Mouse (Mus musculus) stomach, postnatal 0 days (tissue): ENCODE results near the gene Dok1. TPM values are rescaled to one million over a fixed set of nuclear protein-coding genes. Genes with fewer than 3 reads are reported as not detected.

ENCODE experiments used
- ATAC-seq: fragments of 200-750 bp; cut with Nextera tagmentation; 2 replicates; pipeline ENCODE4 v1.8.0; 2017; ENCODE audit not compliant: low FRiP score, low TSS enrichment
- DNase-seq: peaks from one replicate; pipeline ENCODE4 v3.0.0-alpha.2; 2016; ENCODE audit warnings: low spot score
- H3K27ac ChIP-seq: fragments of 300-500 bp; sonication (generic); replicated peaks from 2 replicates; pipeline ENCODE4 v1.5.1; 2014; ENCODE audit warnings: mild to moderate bottlenecking, control low read depth
- H3K27me3 ChIP-seq: fragments of 300-500 bp; sonication (generic); 2 replicates; pipeline ENCODE4 v1.6.1; 2014; ENCODE audit warnings: low read length; ENCODE audit not compliant: control insufficient read depth, insufficient read depth
- H3K36me3 ChIP-seq: fragments of 300-500 bp; sonication (generic); 2 replicates; pipeline ENCODE4 v1.6.1; 2014; ENCODE audit warnings: low read length, mixed read lengths; ENCODE audit not compliant: control insufficient read depth, insufficient read depth
- H3K4me1 ChIP-seq: fragments of 300-500 bp; sonication (generic); replicated peaks from 2 replicates; pipeline ENCODE4 v1.6.1; 2014; ENCODE audit warnings: antibody characterized with exemption; ENCODE audit not compliant: control insufficient read depth, insufficient read depth
- H3K4me2 ChIP-seq: fragments of 300-500 bp; sonication (generic); replicated peaks from 2 replicates; pipeline ENCODE4 v1.6.1; 2014; ENCODE audit warnings: low read depth, mild to moderate bottlenecking, control low read depth, moderate library complexity
- H3K4me3 ChIP-seq: fragments of 300-500 bp; sonication (generic); 2 replicates; pipeline ENCODE4 v1.5.1; 2014; ENCODE audit warnings: low read depth, low read length, control low read depth
- H3K9ac ChIP-seq: fragments of 300-500 bp; sonication (generic); 2 replicates; pipeline ENCODE4 v1.6.1; 2014; ENCODE audit warnings: mild to moderate bottlenecking, low read length, control low read depth, mixed read lengths
- H3K9me3 ChIP-seq: fragments of 300-500 bp; sonication (generic); 2 replicates; pipeline ENCODE4 v1.6.1; 2016; ENCODE audit warnings: low read length; ENCODE audit not compliant: control insufficient read depth
- CTCF ChIP-seq: IDR thresholded peaks from 2 replicates; pipeline ENCODE4 v1.5.1; 2016; ENCODE audit warnings: antibody characterized with exemption, low read depth, mild to moderate bottlenecking, moderate library complexity
- EP300 ChIP-seq: optimal IDR thresholded peaks from 2 replicates; pipeline ENCODE3; 2016; ENCODE audit warnings: antibody characterized with exemption
- WGBS: fragments of 180-500 bp; shearing (Covaris S2); extraction: QIAGEN DNeasy Blood & Tissue Kit; methylation state at CpG from one replicate; pipeline ENCODE4 v1.1.7; 2014; 5-methylcytosine and 5-hydroxymethylcytosine counted together
- polyA plus RNA-seq: library from polyadenylated mRNA; unstranded; fragments of >200 nt; fragmentation: Nextera tagmentation; extraction: Ambion mirVana; gene quantifications from 2 replicates; pipeline ENCODE4 v1.2.1, GENCODE M21; 2015

The Dok1 gene
- polyA plus RNA-seq, result 8.3 TPM in 2 replicates

DNA sequence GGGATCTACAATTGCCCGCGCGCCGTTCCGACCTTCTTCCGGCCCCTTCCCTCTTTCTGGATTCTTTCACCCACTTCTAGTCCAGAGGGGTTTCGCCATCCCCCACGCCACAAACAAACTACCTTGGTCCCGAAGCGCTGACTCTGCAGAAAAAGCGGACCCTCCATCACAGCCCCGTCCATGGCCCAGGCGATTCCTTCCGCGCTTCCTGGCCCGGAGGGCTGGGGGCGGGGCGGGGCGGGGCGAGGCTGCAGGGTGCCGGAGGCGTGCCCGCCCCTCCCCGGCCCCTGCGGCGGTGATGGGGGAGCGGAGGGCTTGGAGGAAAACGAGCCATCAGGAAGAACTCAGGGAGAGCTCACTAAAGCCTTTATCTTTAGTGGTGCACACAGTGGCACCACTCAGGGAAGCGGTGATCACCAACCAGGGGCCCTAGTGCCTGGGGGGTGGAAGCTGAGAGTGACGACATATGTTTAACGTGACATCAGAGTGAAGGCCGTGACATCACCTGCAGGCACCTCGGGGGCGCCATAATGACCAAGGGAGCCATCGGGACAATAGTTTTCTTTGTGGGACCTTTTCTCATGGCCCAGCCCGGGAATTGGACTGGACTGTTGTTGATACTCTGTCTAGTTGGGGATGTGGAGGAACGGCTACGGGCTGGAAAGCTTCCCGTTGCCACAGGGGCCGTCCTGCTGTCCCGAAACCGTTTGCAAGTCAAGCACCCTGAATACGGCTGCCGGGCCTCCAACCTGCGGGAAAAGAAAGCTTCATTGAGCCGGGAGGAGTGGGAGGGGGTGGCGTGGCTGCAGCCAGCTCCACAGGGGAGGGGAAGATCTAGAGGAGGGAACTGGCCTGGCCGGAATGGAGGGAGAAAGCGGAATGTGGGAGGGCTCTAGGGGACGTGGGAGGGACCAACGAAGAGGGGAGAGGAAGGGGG, at the start of gene Dok1, which contains the start of gene Loxl3:
Gene Dok1 (minus strand): TSS at position 223 of the 937 bp plus-strand sequence.
Gene Loxl3 (plus strand): TSS at position 925 of the 937 bp plus-strand sequence.
- Histone ChIP-seq H3K4me1 (no peaks in the 10 kb centered on the region), H3K9ac (peak within 1 kb of the TSS; percentile 68), H3K36me3 (no peaks in the 10 kb centered on the region), H3K27me3 (no peaks in the 10 kb centered on the region), H3K4me3 (peak within 1 kb of the TSS; percentile 65), H3K9me3 (no peaks in the 10 kb centered on the region), H3K4me2 (peak within 1 kb of the TSS; percentile 80), H3K27ac (peak within 1 kb of the TSS; percentile 82)
- WGBS, result under 1% methylated on average over 49 of the region's 51 CpGs
- ATAC-seq (peak; percentile 78), DNase-seq (peak; percentile 81)
- TF ChIP-seq EP300 (no peak), CTCF (no peak)

DNA sequence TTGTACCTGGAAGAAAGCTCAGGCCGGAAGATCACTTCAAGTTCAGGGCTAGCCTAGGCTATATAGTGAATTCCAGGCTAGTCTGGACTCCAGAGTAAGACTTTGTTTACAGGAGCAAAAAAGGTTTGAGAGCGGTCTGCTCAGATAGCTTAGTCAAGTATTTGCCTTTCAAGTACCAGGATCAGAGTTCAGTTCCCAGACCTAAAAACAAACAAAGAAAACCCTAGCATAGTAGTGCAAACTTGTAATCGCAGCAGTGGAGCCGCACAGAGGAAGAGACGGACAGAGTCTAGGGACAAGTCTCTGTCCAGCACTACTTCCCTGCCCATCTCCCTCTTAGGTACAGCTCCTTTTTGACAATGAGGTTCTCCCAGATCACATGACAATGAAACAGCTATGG, 46.9 kb upstream of the Dok1 start:
- 0 out of 2 replicates have a peak, but pooled peaks cover 3% of the 10 kb centered on the region for H3K36me3 ChIP-seq

DNA sequence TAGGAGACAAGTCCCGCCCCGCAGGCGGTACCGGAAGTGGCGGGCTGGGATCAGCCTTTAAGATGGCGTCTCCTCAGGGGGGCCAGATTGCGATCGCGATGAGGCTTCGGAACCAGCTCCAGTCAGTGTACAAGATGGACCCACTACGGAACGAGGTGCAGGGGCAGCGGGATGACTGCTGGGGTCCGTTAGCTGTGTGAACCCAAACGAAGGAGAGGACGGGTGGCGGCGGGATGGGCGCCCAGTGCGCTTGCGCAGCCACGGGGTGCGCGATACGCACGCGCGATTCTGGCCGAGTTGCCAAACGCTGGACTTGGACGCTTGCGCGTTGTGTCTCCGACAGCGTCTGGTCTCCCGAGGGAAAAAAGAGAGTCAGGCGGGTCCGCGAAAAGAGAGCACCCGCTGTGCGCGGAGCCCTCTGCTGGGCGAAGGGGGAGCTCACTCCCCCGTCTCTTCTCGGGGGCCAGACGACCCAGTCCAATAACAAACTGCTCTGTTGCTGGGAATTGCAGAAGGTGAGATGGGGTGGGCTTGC, 45.1 kb upstream of the Dok1 start:
- Histone ChIP-seq H3K4me3 (peak overlapping the region; percentile 77), H3K27ac (peak overlapping the region; percentile 83; the same call in 1 of the 2 replicates), H3K27me3 (peaks cover 6% of the 10 kb centered on the region; the same call in 1 of the 2 replicates), H3K9ac (peak overlapping the region; percentile 79), H3K9me3 (no peaks in the 10 kb centered on the region), H3K4me1 (no peaks in the 10 kb centered on the region), H3K4me2 (peak overlapping the region; percentile 98), H3K36me3 (0 out of 2 replicates have a peak, but pooled peaks cover 3% of the 10 kb centered on the region)
- ATAC-seq, result peak; percentile 91
- DNase-seq, result peak; percentile 98
- TF ChIP-seq CTCF (peak; percentile 78), EP300 (no peak)
- WGBS, result under 1% methylated on average over 46 of the region's 46 CpGs

More for the DNA sequence above, 46.9 kb upstream of the Dok1 start:
- TF ChIP-seq CTCF (no peak), EP300 (no peak)
- Histone ChIP-seq H3K4me3 (no peak overlapping the region), H3K27me3 (peaks cover 6% of the 10 kb centered on the region; the same call in 1 of the 2 replicates), H3K9me3 (no peaks in the 10 kb centered on the region), H3K9ac (no peak overlapping the region), H3K4me2 (no peak overlapping the region), H3K27ac (no peak overlapping the region), H3K4me1 (no peaks in the 10 kb centered on the region)
- WGBS, result 71% methylated on average over 5 of the region's 5 CpGs
- no peak for ATAC-seq
- no peak for DNase-seq

DNA sequence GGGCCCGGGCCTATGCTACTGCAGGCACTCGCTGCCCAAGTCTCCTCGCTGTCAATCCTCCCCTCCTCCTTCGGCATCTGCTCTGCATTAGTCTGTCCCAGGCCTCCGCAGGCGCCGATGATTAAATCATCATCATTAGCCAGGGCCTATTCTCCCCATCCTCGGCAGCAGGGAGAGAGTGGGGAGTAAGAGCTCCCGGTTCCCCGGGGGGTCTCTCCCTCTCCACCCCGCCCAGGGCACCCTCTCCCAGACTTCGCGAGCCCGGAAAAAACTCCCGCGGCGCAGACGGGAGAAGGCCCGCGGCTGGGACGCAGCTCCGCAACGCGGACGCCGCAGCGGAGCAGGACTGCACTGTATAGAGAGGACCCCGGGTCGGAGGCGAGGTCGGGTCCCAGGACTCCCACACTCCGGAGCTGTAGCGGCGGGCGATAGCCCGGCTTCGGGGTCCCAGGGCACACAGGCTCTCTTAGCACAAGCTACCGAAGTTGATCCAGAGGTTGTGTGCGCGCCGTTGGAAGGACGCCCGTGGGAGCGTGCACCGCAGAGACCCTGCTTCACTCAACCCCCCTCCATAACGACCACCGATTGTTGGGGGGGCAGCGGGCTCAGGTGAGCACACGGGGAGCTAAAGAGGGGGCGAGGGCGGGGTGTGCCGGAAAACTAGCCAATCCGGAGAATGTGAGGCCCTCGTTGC, 44.5 kb upstream of the Dok1 start, which contains the start of gene Pcgf1:
Gene Pcgf1 (plus strand): TSS at position 240 of the 694 bp plus-strand sequence.
- Histone ChIP-seq H3K36me3 (0 out of 2 replicates have a peak, but pooled peaks cover 3% of the 10 kb centered on the region), H3K27ac (peak within 1 kb of the TSS; percentile 83; the same call in 1 of the 2 replicates), H3K9me3 (no peaks in the 10 kb centered on the region), H3K27me3 (peaks cover 6% of the 10 kb centered on the region; the same call in 1 of the 2 replicates), H3K9ac (peak within 1 kb of the TSS; percentile 79), H3K4me1 (no peaks in the 10 kb centered on the region), H3K4me2 (peak within 1 kb of the TSS; percentile 98), H3K4me3 (peak within 1 kb of the TSS; percentile 77)
- peak; percentile 51 for ATAC-seq
- TF ChIP-seq CTCF, result no peak
- no peak for TF ChIP-seq EP300
- peak; percentile 58 for DNase-seq
- under 1% methylated on average over 54 of the region's 54 CpGs for WGBS

DNA sequence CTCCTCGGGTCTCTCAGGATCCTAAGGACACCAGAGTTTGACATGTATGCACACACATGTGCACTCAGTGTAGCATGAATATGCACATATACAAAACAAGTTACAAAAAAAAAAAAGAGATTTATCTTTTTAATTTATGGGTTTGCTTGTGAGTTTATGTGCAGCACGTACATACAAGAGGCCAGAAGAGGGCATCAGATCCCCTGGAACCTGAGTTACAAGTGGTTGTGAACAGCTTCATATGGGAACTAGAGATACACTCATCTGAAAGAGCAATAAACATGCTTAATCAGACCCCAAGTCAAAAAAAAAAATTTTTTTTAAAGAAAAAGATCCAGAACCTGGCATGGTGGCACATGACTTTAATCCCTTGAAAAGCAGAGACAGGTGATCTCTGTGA, 41.7 kb upstream of the Dok1 start:
- no peaks in the 10 kb centered on the region for H3K36me3 ChIP-seq
- no peak overlapping the region for H3K4me3 ChIP-seq
- H3K27ac ChIP-seq, result no peak overlapping the region
- H3K4me1 ChIP-seq, result no peaks in the 10 kb centered on the region
- DNase-seq, result no peak
- no peak overlapping the region for H3K4me2 ChIP-seq
- no peak overlapping the region for H3K9ac ChIP-seq
- peak; percentile 58 for TF ChIP-seq CTCF
- no peak for TF ChIP-seq EP300
- 14% methylated on average over 2 of the region's 2 CpGs for WGBS
- peaks cover 32% of the 10 kb centered on the region for H3K27me3 ChIP-seq
- H3K9me3 ChIP-seq, result no peaks in the 10 kb centered on the region
- no peak for ATAC-seq
